Mouse (Mus musculus) cerebellum, postnatal 14 days (tissue): ENCODE measurements around the gene Fam24b.
A peak's percentile ranks its signal among the peaks of the same experiment; 100 is the strongest.

Experiments used
- DNase-seq, 2 experiments: peaks; one replicate each; pipeline ENCODE4 v3.0.0; 2021; ENCODE audit warnings: mixed read lengths in 2 of 2

Gene Fam24b

DNA sequence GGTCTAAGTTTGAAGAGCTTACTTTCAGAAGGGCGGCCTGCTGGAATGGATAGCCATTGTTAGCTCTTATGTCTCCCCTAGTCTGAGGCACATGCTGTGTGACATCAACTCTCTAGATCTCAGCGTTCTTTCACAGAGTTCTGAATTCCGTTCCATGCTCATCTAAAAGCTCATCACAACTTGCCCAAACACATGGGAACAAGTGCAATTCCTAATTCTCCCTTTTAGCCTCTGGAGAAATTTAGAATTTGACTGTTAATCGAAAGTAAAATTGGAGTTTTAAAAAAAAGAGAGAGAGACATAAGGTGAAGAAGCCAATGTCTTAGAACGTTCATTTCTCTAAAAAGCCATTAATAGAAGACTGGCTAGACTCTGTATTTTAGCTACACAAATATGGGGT is at the start of gene Fam24b:
Gene Fam24b, minus strand, starts transcription at position 101 of the 400 bp plus-strand sequence.
- DNase-seq, result no peak

DNA sequence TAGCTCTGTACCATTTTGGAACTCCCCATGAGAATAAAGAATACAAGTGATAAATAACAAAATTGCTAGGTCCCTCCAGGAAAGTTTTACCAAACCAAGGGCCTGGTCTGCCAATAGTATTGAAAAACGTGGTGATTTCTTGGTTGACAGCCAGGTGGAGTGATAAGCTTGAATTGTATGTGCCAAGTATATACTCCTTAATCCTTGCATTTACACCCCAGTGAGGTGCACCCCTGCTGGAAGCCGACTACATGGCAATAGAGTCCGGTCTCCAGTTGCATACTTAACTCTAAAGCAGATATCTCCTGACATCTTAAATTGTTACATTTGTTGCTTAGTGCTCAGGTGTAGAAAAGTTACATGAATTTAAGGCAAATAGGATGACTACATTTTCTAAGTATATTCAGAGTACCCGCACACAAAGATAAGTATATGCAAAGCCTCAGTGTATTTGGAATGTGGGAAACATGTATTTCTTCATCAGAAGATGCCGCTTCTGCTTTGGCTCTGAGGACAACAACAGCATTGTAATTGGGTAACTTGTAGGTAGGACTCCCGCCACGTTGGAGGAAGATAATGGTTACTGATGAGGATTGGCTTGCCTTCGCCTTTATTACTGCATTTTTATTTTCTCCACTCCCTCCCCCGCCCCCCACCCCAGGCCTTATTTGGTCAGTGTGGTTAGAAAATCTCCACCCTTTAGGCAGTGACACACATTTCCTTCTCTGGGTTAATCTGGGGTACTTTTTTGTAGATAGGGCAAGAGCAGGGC is 42.8 kb upstream of the Fam24b start:
- DNase-seq, result peak; percentile 10 to 14

DNA sequence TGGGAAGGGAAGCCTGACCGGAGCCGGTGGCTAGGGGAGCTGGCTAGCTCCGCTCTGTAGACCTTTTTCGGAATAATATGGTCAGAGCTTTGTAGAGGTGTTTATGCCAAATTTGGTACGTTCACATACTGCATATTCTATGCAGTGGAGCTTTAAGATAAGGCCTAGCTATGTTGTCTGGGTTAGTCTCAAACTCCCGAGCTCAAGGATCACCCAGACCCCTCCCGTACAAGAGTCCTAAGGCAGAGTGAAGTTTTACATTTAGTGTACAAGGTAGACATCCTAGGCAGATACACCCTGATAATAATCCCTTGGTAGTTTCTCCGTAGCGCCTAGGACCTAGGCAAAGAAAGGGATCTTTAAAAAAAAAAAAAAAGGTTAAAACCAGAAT is 42.1 kb upstream of the Fam24b start:
- no peak for DNase-seq

DNA sequence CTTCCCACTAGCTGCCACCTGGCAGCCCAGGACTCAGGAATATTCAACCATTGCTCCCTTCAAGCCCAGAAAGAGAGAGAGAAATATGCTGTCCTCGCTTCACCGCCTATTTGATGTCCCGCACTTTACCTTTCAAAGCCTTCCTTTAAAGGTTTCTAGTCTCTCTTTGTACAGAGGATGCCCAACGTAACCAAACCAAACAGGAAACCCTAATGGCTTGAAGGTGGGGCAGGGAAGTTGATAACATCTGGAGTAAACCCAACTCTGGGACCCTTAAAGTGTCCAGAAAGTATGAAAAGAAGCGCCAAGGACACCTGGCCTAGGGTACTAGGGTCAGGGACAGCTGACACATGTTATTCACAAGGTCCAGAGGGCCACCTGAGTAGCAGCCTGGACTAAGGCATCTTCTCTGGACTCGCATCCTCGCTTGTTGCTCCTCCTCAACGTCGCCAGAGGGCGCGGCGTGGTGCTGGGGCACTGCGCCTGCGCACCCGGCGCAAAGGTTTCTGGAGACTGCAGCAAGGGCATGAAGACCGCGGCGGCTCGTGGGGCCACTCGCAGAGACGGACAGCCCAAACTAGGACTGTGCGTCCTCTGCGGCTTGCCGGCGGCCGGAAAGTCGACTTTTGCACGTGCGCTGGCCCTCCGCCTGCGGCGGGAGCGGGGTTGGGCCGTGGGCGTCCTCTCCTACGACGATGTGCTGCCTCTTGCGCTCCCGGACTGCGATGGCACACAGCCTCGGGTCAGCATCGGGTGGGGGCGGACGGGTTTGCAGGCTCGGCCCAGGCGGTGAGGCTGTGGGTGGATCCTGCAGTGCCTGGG is 41.5 kb upstream of the Fam24b start, which contains the start of gene Pstk:
Gene Pstk, plus strand, starts transcription at position 494 of the 822 bp plus-strand sequence.
- peak; percentile 90 to 95 for DNase-seq

DNA sequence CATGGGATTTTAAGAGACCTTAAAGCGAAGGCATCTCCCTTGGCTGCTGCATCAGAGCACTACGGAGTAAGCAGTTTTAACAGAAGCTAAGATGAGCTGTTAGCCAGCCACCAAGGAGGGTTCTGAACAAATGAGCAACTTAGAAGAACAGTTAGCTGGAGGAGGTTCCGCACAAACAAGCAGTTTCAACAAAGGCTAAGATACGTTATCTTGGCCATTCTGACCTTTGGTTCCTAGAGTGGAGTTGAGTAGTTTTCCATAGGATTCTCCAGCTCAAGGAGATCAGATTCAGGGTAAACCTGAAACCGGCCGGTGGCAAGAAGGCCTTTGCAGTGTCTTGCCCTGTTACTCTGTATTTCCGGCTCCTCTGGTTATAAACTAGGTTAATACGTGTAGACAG is 34.8 kb upstream of the Fam24b start:
- DNase-seq, result no peak

DNA sequence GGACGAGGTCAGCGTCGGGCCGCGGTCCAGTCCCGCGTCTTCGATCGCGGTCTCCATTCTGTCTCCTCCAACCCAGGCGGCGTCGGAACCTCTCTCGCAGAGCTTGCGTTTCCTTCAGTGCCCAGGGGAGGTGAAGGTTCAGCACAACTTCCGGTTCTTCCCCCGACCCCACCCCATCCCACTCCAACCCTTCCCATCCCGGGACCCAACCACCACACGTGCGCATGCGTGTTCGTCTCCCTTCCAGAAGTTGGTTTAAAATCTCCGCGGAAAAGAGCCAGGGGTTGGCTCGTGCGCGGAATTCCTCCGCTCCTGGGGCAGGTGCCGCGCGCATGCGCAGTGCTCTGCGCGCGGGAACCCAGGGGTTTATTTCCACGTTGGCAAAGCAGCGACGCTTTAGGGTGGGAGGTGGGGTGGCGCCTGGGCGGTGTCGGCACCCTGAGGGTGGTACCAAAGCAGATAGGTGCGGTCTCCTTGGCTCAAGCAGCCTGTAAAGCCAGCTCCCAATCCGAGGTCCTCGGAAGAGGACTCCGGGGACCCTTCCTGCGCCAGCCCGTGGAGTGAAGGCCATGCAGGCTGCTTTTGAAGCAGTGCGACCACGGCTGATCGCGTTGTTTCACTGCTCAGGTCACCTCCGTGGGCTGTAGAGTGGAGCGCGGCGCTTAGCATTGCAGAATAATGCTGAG is 33.4 kb upstream of the Fam24b start, which contains the start of gene 2310057M21Rik:
Gene 2310057M21Rik, minus strand, starts transcription at position 145 of the 686 bp plus-strand sequence.
- peak; percentile 97 to 98 for DNase-seq

DNA sequence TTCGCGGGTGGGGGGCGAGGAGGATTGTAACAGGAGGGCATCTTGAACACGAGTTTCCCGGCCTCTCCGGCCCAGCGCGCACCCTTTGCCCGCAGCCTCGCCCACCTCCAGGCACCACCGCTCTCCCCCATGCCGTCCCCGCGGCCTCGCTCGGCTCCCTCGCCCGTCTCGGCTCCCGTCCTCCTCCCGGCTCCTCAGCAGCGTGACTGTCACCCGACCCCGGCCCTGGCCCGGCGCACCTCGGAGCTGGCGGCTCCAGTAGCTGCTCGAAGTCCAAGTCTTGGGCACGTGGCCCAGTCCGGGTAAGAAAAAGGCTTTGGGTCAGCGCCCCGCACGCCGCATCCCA is 32.9 kb upstream of the Fam24b start:
- no peak for DNase-seq

DNA sequence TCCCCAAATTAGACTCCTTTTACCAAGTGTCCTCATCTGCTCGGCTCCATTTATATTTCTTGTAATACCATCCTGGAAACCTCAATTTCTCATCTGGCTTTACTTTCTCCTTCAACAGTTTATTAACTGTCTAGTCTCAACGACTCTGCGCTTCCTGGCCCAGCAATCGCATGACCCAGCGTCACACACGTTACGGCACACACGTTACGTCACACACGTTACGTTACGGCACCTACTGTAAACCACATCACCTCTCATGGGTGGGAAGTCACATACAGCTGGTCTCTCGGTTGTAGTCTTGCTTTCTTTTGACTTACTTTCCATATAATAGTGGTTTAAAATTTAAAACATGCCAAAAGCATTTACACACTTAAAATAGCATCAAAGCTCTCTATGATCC is 26.8 kb upstream of the Fam24b start:
- DNase-seq, result no peak

DNA sequence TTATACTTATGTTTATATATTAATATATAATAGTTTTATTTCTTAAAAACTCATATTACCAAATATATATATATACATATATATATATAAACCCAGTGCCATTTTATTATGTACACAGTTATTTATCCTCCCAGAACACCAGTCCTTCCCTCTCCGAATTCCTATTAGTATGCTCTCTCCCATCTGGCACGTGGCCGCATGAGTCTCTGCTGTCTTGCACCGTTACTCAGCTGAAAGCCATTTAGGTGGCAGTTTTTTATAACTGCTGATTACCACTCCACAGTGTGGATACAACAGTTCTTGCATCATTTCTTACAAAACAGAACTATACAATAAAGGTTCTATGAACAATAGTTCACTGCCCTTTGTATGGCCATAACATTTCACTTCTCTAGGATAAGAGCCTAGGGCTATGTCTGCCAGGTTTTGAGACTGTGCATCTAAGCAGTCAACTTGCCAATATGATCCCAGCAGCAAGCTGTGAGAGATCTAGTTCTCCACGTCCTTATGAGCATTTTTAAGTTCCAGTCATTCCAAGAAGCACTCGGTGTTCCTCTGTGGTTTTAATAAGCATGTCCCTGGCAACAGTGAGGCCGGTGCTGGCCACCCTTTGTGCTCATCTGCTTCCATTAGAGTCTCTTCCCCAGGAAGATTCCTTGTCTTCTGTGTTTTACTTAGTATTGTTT is 16.7 kb upstream of the Fam24b start:
- peak; percentile 38 to 43 for DNase-seq

DNA sequence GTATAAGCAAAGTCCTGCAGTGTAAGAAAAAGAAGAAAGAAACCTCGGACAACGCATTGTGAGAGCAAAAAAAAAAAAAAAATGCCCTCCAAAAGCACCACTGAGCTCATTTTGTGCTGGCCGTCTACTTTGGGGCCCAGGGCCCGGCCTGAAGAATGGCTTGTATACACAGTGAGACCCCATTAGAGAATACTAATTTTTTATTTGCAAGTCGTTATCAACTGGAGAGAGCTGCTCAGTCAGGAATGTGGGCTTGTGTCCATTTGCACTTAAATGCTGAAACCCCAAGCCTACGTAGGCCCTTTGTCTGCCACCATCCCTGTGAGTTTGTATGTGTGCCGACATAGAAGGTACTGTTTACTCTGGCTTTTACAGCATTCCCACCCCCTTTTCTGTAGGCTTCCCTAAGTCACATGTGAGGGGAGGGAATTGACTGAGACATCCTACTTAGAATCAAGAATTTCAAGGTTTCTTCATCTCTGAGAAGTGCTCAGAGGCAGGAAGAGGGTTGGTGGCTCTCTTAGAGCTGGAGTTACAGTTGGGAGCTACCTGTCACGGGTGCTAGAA is 8.3 kb upstream of the Fam24b start:
- no peak for DNase-seq

DNA sequence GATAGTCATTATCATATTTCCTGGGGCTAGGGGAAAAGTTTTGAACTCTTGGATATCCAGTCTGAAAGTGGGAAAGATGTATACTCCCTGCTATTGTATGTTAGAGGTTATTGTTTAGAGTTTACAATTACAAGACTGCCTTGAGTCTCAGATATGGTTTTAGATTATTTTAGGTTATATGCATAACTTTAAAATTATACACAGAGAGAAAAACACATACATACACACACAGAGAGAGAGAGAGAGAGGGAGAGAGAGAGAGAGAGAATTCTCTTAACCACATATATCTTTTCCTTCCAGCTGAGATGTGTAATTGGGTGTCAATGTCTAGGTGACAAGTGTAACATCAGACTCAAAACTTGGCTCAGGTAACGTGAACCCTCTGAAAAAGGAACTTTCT is 4.2 kb upstream of the Fam24b start, which contains the start of gene Fam24a:
Gene Fam24a, plus strand, starts transcription at position 301 of the 400 bp plus-strand sequence.
- no peak for DNase-seq

DNA sequence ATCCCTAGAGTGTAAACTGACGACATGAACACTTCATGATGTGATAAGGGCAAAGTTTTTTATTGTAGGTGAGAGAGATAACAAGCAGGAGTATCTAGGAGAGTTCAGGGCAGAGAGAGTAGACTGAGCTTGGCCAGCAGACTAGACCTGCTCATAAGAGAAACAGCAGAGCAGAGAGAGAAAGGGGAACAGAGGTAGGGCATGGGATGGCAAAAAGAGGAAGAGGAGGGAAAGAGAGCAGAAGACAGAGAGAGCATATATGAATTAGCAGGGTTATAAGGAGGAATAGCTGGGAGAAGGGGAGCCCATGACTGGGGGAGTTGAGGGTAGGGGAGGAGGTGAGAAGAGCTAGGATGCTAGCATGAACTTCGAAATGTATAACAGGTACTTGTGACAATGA is 2.4 kb upstream of the Fam24b start:
- no peak for DNase-seq

DNA sequence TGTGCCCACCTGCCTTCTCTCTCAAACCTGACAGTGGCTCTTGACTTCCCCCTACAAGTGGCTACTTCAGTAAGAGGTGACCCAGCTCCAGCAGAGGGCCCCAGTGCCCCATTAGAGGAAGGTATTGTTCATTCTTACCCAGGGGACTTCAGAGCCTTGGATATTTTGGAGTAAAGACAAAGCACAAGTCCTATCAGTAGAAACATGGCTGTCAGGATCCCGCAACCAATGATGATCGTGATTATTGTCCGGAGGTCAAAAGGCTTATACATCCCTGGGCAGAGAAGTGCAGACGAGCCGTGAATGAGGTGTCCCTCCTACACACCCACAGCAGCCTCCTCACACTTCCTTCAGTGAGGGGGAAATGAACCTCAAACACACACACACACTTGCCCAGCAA is 2.3 kb downstream of the Fam24b start:
- no peak for DNase-seq

DNA sequence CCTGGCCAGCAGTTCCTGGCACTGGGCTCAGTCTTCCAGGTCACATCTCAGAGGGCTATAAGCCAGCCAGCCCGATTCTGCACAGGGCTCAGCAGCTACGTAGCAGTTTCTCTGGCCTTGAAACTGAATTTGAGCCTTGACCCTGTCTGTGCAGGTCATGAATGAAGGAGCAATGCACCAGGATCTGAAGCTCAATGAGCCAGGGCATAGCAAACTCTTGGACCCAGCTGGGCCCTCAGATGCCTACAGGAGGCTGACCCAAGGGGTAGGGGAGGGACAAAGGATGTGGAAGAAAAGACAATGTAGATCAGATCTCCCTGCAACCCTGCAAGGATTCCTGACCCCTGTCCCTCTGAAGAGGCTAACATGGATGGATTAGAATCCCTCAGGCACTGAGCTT is 7.1 kb downstream of the Fam24b start, which contains the start of gene Cuzd1:
Gene Cuzd1, minus strand, starts transcription at position 101 of the 400 bp plus-strand sequence.
- DNase-seq, result no peak

DNA sequence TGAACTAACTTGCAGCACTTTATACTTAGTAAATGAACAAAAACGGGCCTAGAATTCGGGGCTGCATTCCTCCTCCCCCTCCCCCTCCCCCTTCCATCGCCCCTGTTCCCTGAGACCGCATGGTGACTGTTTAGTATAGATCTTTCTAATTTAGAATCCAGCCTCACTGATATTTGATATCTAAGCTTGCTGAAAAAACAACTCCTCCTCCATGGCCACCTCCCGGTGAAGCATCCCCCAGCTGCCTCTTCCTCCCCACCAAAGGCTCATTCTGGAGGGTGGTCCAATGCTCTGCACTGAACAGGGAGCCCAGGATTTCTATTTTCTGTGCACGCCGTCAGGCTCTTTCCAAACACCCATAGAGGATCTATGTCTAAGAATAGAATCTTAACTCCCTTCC is 11.0 kb downstream of the Fam24b start:
- DNase-seq, result no peak

DNA sequence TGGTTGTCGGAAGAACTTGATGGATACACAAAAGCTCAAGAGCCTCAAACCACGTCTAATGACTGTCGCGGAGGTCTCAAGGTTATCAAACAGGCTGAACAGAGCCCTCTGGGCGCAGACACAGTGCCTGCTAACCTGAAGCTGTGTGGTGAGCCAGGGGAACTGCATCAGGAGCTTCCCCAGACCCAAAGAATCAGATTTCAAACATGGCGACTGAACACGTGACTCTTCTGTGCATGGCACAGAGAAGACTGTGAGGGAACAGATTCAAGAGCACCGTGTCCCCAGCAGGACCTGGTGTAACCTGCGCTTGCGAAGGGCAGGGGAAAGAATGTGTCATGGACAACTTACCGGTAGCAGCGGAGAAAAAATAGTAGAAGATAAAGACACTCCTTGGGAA is 11.7 kb downstream of the Fam24b start:
- DNase-seq, result no peak

DNA sequence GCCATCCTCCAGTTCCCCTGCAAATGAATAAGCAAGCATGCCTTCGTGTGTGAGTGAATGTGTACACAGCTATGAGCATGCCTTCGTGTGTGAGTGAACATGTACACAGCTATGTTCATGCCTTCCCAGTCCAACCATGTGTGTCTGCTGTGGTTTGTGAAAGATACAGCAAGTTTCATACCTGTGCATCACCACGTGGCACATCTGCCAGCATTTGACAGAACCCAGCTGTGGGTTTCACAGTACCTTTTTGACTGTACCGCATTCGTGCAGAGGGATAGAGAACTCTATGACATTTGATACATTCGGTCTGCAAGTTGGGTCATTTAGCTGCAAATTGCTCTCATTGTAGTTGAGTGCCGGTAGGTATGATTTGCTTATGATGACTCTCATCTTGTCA is 14.8 kb downstream of the Fam24b start:
- DNase-seq, result no peak

DNA sequence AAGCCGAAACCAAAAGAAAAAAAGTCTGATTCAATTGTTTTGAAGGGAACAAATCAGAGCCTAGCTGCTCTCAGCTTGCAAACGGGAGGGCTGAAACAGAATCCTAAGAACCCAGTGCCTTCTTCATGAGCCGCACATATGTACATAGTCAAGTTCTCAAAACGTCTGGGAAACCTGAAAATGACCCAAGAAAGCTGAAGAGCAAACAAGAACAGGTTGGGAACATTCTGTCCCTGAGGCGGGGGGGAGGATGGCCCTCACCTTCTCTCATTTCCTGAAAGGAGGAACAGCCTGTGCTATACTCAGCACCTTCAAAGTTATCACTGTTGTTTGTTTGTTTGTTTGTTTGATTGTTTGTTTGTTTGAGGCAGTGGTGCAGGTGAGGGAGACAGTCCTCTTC is 22.6 kb downstream of the Fam24b start:
- no peak for DNase-seq

DNA sequence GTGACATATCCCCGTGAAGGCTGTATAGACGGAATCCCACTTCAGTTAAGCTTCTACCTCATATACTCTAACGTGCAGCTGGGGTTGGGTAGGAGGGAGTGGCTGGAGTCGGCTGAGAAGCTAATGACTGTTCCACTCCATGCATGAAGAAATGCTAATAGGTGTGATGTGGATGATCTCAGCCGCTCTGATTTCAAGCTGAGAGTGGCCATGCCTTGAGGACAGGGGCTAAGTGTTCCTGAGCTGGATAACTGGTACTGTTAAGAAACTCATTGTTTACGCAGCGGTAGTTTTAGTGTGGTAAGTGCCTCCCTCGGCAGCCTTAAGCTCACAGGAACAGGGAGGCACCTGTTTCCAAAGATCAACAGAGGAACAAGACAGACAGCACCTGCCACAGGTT is 26.0 kb downstream of the Fam24b start:
- no peak for DNase-seq

DNA sequence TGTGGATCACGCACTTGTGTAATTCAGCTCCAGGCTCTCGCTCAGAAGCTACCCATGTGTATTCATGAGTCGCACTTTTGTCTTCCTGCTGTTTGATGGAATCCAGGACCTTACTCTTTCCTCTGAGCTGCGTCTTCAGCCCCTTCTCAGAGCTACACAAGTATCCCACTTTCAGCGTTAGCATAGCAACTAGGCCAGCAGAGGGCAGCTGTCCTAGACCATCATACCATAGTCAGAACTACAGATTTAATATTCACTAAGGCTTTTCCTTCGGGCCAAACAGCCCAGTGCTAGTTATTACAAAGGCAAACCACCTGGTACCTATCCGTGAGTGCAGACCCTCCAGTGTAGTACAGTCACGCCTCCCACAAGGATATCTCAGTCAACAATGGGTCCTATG is 32.2 kb downstream of the Fam24b start:
- DNase-seq, result no peak
